Mouse (Mus musculus) heart, postnatal 36 days (tissue): ENCODE data around the gene Maml3. TPM values are rescaled to one million over a fixed set of nuclear protein-coding genes. Genes with fewer than 3 reads are reported as not detected.

Source experiments
- DNase-seq, 2 experiments: peaks; one replicate each; pipeline ENCODE4 v3.0.0; 2021 to 2022
- intact Hi-C: fragments of 180-260 bp; cut with DNase I; formaldehyde crosslinking; loops from one replicate; pipeline ENCODE4 v1.15.1; 2025
- total RNA-seq, 2 experiments: library from RNA; stranded (reverse); gene quantifications; 2 replicates each; pipeline ENCODE4 v1.2.3; 2021

Maml3 gene
- total RNA-seq, 2 experiments from 2014 or later, result 1.8 to 5.0 TPM

DNA sequence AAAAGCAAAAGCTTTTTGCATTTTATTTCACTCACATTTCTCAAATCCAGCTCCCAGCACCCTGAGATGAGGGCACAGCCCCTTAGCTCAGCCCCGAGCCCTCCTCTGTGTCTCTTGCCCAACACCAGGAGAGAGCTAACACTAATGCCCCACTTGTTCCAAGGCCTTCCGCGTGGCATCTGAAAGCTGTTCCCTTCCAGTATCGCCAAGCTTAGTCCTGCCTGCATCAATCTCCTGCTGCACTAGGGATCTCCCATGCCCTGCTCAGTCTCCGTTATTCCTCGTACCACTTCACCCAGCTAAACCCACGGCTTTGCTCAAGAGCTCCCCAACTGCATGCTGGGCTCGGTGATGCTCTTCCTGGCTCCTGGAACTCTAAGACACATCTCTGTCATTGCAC lies 57.3 kb downstream of the Maml3 start:
- intact Hi-C loops, result loop anchor here (1.0 to 5.0 kb wide), 6 partner anchors 23 to 149 kb away; no protein-coding TSS in a partner anchor
- DNase-seq, result no peak

- intact Hi-C loops, result loop anchor here (1.0 to 5.0 kb wide), 6 partner anchors 24 to 150 kb away; no protein-coding TSS in a partner anchor
- peak; percentile 93 to 95 for DNase-seq
Measured at GRCm38 (mm10) chr3:52046895-52047372, 57.9 kb downstream of the Maml3 start.

DNA sequence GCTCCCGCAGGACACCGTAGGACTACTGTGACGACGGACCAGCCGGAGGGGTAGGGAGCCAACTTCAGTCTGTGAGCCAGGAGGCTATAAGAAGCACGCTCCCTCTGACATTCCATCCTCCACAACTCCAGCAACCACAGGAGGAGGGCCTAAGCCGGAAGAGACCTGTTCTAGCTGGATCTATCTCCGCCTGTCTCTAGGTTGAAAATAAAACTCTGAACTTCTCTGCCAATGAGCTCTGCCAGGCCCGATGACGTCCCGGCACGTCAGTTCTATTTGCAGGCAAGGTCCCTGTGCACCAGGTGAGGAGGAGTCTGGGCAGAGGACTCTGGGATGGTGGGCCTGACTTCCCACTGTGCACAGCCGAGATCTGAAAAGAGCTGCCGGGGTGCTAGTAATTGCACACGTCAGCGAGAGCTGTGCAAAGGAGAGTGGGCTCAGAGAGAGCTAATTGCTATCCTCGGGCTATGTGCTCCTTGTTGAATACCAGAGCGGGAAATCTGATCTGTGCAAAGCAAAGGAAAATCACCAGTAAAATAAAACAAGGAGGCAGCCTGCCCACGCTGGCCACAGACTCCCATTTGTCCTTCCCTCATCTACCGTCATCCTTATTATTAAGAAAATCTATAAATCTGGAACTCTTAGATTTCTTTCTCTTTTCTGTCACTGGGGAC lies 58.7 kb downstream of the Maml3 start:
- intact Hi-C loops, result loop anchor here (2.0 to 5.0 kb wide), 5 partner anchors 25 to 151 kb away; no protein-coding TSS in a partner anchor
- DNase-seq, result peak; percentile 66 to 76

DNA sequence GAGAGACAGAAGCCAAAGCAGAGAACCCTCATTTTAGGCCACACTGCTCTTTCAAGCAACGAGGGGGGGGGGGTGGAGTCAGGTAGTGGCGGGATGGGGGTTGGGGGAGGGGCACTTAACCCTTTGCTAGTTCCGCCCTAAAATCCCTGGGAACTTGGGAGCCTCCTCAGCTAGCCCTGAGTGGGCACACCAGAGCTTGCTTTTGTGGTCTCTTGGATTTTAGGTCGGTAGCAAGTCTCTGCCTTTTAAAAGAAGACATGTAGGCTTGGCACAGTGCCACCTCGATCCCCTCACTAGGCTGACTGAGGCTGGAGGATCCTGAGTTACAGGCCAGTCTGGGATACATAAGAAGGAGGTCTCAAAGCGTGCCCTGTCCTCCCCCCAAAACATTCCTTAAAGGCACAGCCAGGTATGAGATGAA lies 59.6 kb downstream of the Maml3 start:
- intact Hi-C loops, result loop anchor here (5.0 kb wide), 2 partner anchors 42 to 137 kb away; no protein-coding TSS in a partner anchor
- DNase-seq, result peak in 1 of 2 experiments; percentile 19

GRCm38 (mm10) chr3:52044651-52045050 lies 60.2 kb downstream of the Maml3 start:
- peak in 1 of 2 experiments; percentile 22 for DNase-seq

GRCm38 (mm10) chr3:52043847-52044246 lies 61.0 kb downstream of the Maml3 start:
- no peak for DNase-seq
- intact Hi-C loops, result no loop called here

More at GRCm38 (mm10) chr3:52044651-52045050, 60.2 kb downstream of the Maml3 start:
- intact Hi-C loops, result loop anchor here (5.0 kb wide), 2 partner anchors 43 to 138 kb away; no protein-coding TSS in a partner anchor

DNA sequence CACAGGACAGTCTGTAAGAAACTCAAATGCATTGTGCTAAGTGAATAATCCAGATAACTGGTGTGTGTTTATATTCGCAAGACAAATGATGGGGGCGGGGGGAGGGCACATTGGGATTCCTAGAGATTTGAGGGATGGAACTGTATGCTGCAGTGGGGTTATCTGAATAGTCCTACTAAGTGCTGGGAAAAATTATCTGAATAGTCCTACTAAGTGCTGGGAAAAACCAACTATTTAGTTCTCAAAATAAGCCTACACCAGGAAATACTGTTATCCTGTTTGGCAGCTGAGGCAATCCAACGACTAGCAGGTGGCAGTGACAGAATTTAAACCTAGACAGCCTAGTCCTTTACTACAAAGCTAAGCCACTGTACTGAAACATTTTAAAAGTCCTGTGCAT lies 62.2 kb downstream of the Maml3 start:
- no peak for DNase-seq
- intact Hi-C loops, result no loop called here

DNA sequence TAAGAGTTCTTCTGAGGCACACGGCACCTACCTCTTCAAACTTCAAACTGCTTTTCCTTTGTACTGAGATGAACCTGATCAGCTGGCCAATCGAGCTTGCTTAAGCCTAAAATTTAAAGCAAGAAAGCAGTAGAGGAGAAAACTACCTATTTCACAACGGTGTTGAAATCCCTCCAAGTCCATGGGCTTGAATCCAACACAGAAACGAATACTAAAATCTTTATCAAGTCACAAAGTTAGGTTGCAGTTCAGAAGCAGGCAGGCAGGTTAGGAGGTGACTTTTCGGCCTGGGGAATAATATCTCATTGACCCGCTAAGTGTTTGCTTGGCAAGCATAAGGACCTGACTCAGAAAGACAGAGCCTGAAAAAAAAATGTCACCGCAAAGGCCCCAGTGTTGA lies 64.9 kb downstream of the Maml3 start:
- DNase-seq, result no peak
- intact Hi-C loops, result no loop called here

DNA sequence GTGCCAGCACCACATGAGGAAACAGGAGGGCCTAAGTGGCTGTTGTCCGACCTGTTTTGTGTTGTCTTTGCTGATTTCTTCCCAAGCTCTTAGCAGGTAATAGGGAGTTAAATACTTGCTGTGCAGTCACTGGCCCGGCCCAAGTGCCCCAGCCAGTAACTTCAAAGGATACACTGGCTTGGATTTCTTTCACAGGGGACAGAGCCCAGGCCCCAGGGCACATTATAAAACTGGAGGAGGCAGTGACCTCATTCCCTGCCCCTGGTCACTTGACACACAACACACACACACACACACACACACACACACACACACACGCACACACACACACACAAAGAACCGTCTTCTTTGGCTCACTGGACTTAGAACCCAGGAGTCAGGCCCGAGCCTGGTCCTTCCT lies 67.6 kb downstream of the Maml3 start:
- intact Hi-C loops, result no loop called here
- no peak for DNase-seq

- intact Hi-C loops, result no loop called here
Measured at GRCm38 (mm10) chr3:52035404-52035803, 69.5 kb downstream of the Maml3 start.

DNA sequence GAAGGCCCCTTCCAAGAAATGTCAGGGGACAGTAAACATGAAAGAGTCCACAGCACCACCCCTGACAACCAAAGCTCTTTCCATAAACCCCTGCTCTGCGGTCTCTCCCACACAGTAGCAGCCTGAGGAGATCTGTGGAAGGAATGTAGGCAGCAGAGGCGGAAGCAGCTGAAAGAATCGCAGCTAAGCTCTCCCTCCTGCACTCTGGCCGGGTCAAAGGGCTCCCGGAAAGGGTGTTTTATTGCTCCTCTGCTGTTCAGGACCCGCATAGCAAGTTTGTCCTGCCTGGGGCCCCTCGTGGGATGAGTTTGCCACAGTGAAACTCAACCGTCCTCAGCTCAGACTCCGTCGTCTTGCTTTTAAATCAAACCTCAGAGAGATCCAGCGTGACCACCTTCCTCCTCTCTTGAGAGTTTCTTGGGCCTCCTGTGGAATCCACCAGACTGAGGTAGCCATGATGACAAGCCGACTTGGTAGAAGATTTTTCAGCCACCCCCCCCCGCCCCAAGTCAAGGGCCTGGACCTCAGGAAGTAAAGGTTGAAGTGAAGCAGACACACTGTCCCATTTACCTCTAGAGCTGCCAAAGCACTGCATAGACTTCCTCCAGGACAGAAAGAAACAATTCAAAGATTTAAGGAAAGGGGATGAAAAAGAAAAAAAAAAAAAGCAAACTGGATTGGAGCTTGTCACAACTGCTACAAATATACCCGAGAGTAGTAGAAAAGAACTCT lies 70.9 kb downstream of the Maml3 start:
- DNase-seq, result no peak
- intact Hi-C loops, result no loop called here

More at GRCm38 (mm10) chr3:52035404-52035803, 69.5 kb downstream of the Maml3 start:
- DNase-seq, result no peak

DNA sequence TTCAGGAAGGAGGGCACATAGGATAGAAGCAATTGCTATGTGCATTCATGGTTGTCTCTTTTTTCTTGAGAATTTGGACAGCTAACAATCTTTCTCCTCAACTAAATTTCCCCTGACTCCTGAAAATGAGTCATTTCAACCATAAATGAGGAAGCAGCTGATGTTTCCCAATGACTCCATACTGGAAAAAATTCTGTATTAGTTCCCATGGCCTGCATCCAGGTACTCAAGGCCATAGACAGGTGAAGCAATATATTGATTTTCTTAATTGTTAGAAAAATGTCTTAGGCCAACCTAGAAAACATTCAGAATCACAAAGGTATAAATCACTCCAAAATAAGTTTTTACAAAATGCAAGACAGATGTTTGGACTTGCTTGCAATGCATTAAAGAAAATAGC lies 73.5 kb downstream of the Maml3 start:
- no peak for DNase-seq
- intact Hi-C loops, result no loop called here

DNA sequence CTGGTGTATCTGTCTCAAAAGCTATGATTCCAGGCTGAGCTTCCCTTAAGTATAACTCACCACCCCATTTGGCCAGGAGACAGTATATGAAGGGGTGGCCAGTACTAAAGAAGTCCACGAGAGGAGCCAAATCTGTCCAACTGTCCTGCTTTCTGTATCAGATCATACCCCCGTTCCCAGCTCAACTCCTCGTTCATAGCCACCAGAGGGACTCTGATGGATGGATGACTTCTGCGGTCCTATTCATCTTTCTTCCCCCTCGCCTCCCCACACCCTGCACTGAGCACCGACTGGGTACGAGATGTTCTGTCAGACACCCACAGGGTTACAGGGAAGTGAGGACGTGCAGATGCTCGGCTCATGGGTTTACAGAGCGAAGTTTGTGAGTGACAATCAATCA lies 74.8 kb downstream of the Maml3 start:
- DNase-seq, result peak in 1 of 2 experiments; percentile 28
- intact Hi-C loops, result no loop called here

GRCm38 (mm10) chr3:52029661-52030081 lies 75.2 kb downstream of the Maml3 start:
- DNase-seq, result peak; percentile 26 to 37
- intact Hi-C loops, result no loop called here

GRCm38 (mm10) chr3:52027972-52028371 lies 76.9 kb downstream of the Maml3 start:
- intact Hi-C loops, result no loop called here
- DNase-seq, result no peak

DNA sequence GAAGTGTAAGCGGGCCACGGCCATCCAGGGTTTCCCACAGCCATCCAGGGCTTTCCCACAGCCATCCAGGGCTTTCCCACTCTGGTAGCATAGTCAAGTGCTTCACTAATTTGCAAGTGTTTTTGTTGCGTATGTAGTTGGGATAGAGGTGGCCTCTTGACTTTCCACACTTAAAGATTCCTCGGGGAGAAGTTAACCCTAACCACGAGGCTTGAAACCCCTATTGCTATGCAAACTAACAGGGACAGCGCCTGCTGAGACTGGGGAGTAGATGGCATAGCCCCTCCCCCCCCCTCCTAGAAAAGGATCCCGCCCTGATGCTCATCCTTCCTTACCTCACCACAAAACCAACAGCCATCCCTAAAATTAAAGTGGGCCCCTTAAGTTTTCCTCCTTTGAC lies 82.4 kb downstream of the Maml3 start:
- intact Hi-C loops, result no loop called here

DNA sequence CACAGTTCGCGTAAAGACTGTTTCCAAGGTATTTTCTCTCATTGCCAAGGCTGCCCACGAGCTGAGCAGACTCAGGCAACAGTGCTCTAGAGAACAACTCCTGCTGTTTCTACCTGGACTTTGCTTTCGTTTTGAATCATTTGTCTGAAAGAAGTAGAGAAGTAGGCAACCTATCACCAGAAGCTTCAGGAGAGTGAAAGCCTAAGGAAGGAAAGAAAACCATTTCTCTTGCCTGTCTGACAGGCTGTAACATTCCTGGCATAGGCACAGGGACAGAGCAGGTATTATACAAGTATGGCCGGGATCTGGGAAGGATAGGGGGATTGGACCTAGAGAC lies 86.8 kb downstream of the Maml3 start:
- DNase-seq, result no peak
- intact Hi-C loops, result no loop called here

More for the DNA sequence above, 82.4 kb downstream of the Maml3 start:
- DNase-seq, result no peak

DNA sequence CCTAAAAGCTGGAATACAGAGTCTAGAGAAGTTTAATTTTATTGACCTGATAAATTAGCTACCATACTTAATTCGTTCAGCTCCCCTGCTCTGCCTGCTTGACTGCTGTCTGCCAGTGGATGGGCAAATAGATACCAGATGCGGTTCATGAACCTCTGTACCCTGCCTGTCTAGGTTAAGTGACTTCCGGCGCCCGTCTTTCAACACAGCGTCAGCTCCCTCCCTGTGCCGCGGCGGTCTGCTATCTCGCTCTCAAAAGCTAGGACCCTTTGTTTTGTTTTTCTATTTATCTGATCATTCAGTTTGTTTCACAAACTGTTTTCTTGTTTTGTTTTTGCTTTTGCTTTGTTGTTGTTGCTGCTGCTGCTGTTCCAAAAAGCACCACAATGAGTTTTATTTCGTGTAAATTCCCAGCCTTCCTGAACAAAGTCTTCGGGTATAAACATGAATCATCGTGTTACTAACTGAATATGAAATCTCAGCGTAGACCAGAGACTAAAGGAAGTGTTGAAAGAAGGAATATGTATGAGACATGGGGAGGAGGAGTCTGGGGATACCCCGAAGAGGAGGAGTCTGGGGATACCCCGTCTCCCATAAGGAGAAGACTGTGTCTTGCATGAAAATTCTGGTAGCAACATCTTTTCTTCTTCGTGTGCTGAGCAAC lies 87.3 kb downstream of the Maml3 start:
- intact Hi-C loops, result no loop called here
- DNase-seq, result no peak

- DNase-seq, result no peak
- intact Hi-C loops, result no loop called here
Measured at GRCm38 (mm10) chr3:52016178-52016577, 88.7 kb downstream of the Maml3 start.

DNA sequence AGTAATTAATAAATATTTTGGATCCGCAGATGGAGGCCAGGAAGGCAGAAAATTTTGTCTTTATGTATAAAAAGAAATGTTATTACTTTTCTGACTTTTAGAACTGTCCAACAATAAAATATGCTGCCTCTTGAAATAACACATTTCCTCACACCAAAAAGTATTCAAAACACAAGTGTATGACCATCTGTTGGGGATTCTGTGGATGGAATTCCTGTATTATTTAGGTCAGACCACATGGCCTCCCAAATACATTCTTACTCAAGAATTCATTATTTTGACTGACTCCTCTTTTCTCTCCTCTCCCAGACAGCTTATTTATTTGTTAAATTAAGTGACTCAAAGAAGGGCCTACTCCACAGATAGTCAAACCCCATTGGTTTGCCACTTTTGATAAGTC lies 89.3 kb downstream of the Maml3 start:
- intact Hi-C loops, result no loop called here
- no peak for DNase-seq
